Mouse (Mus musculus) neural tube, embryonic 15.5 days (tissue): ENCODE results near the gene Ung. TPM values are rescaled to one million over a fixed set of nuclear protein-coding genes. Genes with fewer than 3 reads are reported as not detected.
A peak's percentile ranks its signal among the peaks of the same experiment; 100 is the strongest.

ENCODE experiments used
- ATAC-seq: fragments of 200-750 bp; cut with Nextera tagmentation; 2 replicates; pipeline ENCODE4 v1.8.0; 2017; ENCODE audit warnings: mild to moderate bottlenecking, moderate TSS enrichment, moderate library complexity; ENCODE audit not compliant: low FRiP score
- H3K27ac ChIP-seq: fragments of 300-500 bp; sonication (generic); replicated peaks from 2 replicates; pipeline ENCODE4 v1.5.1; 2015; ENCODE audit warnings: mild to moderate bottlenecking, inconsistent platforms
- H3K27me3 ChIP-seq: fragments of 300-500 bp; sonication (generic); replicated peaks from 2 replicates; pipeline ENCODE4 v1.6.1; 2015; ENCODE audit warnings: inconsistent platforms
- H3K36me3 ChIP-seq: fragments of 300-500 bp; sonication (generic); 2 replicates; pipeline ENCODE4 v1.6.1; 2015; ENCODE audit warnings: inconsistent platforms
- H3K4me1 ChIP-seq: fragments of 300-500 bp; sonication (generic); 2 replicates; pipeline ENCODE4 v1.6.1; 2015; ENCODE audit warnings: inconsistent platforms
- H3K4me2 ChIP-seq: fragments of 300-500 bp; sonication (generic); 2 replicates; pipeline ENCODE4 v1.6.1; 2015; ENCODE audit warnings: inconsistent platforms, mild to moderate bottlenecking, moderate library complexity
- H3K4me3 ChIP-seq: fragments of 300-500 bp; sonication (generic); replicated peaks from 2 replicates; pipeline ENCODE4 v1.5.1; 2015; ENCODE audit warnings: mild to moderate bottlenecking, inconsistent platforms
- H3K9ac ChIP-seq: fragments of 300-500 bp; sonication (generic); replicated peaks from 2 replicates; pipeline ENCODE4 v1.6.1; 2015; ENCODE audit warnings: mild to moderate bottlenecking, inconsistent platforms
- H3K9me3 ChIP-seq: fragments of 300-500 bp; sonication (generic); replicated peaks from 2 replicates; pipeline ENCODE4 v1.6.1; 2016; ENCODE audit warnings: inconsistent platforms
- WGBS: fragments of 180-500 bp; shearing (Covaris S2); methylation state at CpG from one replicate; pipeline ENCODE4 v1.1.7; 2015; ENCODE audit warnings: mixed read lengths; 5-methylcytosine and 5-hydroxymethylcytosine counted together
- polyA plus RNA-seq: library from polyadenylated mRNA; unstranded; fragments of >200 nt; fragmentation: Nextera tagmentation; extraction: Ambion mirVana; gene quantifications from 2 replicates; pipeline ENCODE4 v1.2.1, GENCODE M21; 2015

The Ung gene
- polyA plus RNA-seq, 1 experiment from 2014 or later, result 9.2 TPM

- no peaks in the 10 kb centered on the region for H3K9me3 ChIP-seq
- peaks cover 23% of the 10 kb centered on the region for H3K4me1 ChIP-seq
- H3K4me3 ChIP-seq, result no peak overlapping the region
- no peak overlapping the region for H3K4me2 ChIP-seq
- 89% methylated on average over 6 of the region's 6 CpGs for WGBS
- no peak for ATAC-seq
- no peak overlapping the region for H3K9ac ChIP-seq
- no peaks in the 10 kb centered on the region; the same call in 1 of the 2 replicates for H3K27me3 ChIP-seq
- H3K36me3 ChIP-seq, result no peaks in the 10 kb centered on the region
- no peak overlapping the region for H3K27ac ChIP-seq
Observed at GRCm38 (mm10) chr5:114132841-114133240, 2.7 kb downstream of the Ung start.

GRCm38 (mm10) chr5:114134091-114134534, 3.9 kb downstream of the Ung start:
- no peaks in the 10 kb centered on the region for H3K9me3 ChIP-seq
- no peaks in the 10 kb centered on the region; the same call in 1 of the 2 replicates for H3K27me3 ChIP-seq
- no peaks in the 10 kb centered on the region for H3K36me3 ChIP-seq
- no peak overlapping the region for H3K27ac ChIP-seq
- 75% methylated on average over 6 of the region's 6 CpGs for WGBS
- no peak overlapping the region for H3K4me2 ChIP-seq
- no peak overlapping the region for H3K4me3 ChIP-seq
- no peak overlapping the region for H3K9ac ChIP-seq
- no peak for ATAC-seq
- peaks cover 31% of the 10 kb centered on the region for H3K4me1 ChIP-seq

- Histone ChIP-seq H3K27me3 (no peaks in the 10 kb centered on the region; the same call in 1 of the 2 replicates), H3K4me2 (no peak overlapping the region), H3K4me1 (peaks cover 37% of the 10 kb centered on the region), H3K9me3 (no peaks in the 10 kb centered on the region), H3K27ac (no peak overlapping the region), H3K36me3 (no peaks in the 10 kb centered on the region), H3K4me3 (no peak overlapping the region), H3K9ac (no peak overlapping the region)
- no peak for ATAC-seq
- 91% methylated on average over 10 of the region's 10 CpGs for WGBS
Observed at GRCm38 (mm10) chr5:114135516-114135915, 5.3 kb downstream of the Ung start.

- no peak overlapping the region for H3K9ac ChIP-seq
- H3K4me3 ChIP-seq, result no peak overlapping the region
- peak overlapping the region; percentile 77 for H3K27ac ChIP-seq
- H3K4me1 ChIP-seq, result peaks cover 27% of the 10 kb centered on the region
- no peaks in the 10 kb centered on the region for H3K9me3 ChIP-seq
- WGBS, result 78% methylated on average over 15 of the region's 15 CpGs
- no peaks in the 10 kb centered on the region for H3K36me3 ChIP-seq
- no peak overlapping the region for H3K4me2 ChIP-seq
- ATAC-seq, result no peak
- no peaks in the 10 kb centered on the region; the same call in 1 of the 2 replicates for H3K27me3 ChIP-seq
Observed at GRCm38 (mm10) chr5:114137481-114138276, 7.5 kb downstream of the Ung start.

GRCm38 (mm10) chr5:114138277-114139164, 8.3 kb downstream of the Ung start:
- Histone ChIP-seq H3K36me3 (no peaks in the 10 kb centered on the region), H3K9me3 (no peaks in the 10 kb centered on the region), H3K9ac (no peak overlapping the region), H3K4me3 (no peak overlapping the region), H3K27me3 (no peaks in the 10 kb centered on the region), H3K4me2 (peak overlapping the region; percentile 23), H3K27ac (peak overlapping the region; percentile 77), H3K4me1 (peaks cover 27% of the 10 kb centered on the region)
- peak; percentile 31; the same call in 1 of the 2 replicates for ATAC-seq
- WGBS, result 40% methylated on average over 21 of the region's 21 CpGs

- ATAC-seq, result peak; percentile 87
- peaks cover 27% of the 10 kb centered on the region for H3K4me1 ChIP-seq
- no peaks in the 10 kb centered on the region for H3K9me3 ChIP-seq
- 11% methylated on average over 9 of the region's 9 CpGs for WGBS
- no peak overlapping the region for H3K4me3 ChIP-seq
- H3K9ac ChIP-seq, result no peak overlapping the region
- H3K27ac ChIP-seq, result peak overlapping the region; percentile 77
- H3K4me2 ChIP-seq, result peak overlapping the region; percentile 23; the same call in 1 of the 2 replicates
- H3K36me3 ChIP-seq, result no peaks in the 10 kb centered on the region
- H3K27me3 ChIP-seq, result no peaks in the 10 kb centered on the region
Observed at GRCm38 (mm10) chr5:114139175-114139574, 9.0 kb downstream of the Ung start.

GRCm38 (mm10) chr5:114146028-114146888, 16.1 kb downstream of the Ung start, which contains the start of gene Acacb:
TSS of gene Acacb (plus strand) at chr5:114146535.
- Histone ChIP-seq H3K9me3 (no peaks in the 10 kb centered on the region), H3K9ac (no peak within 1 kb of the TSS), H3K27me3 (no peaks in the 10 kb centered on the region), H3K4me3 (no peak within 1 kb of the TSS), H3K36me3 (no peaks in the 10 kb centered on the region), H3K4me2 (no peak within 1 kb of the TSS), H3K27ac (no peak within 1 kb of the TSS), H3K4me1 (peaks cover 14% of the 10 kb centered on the region; the same call in 1 of the 2 replicates)
- ATAC-seq, result no peak
- 49% methylated on average over 19 of the region's 19 CpGs for WGBS

GRCm38 (mm10) chr5:114147043-114147972, 17.1 kb downstream of the Ung start:
- no peak overlapping the region for H3K4me2 ChIP-seq
- no peaks in the 10 kb centered on the region for H3K9me3 ChIP-seq
- no peaks in the 10 kb centered on the region for H3K27me3 ChIP-seq
- no peaks in the 10 kb centered on the region for H3K36me3 ChIP-seq
- 88% methylated on average over 14 of the region's 14 CpGs for WGBS
- H3K4me3 ChIP-seq, result no peak overlapping the region
- ATAC-seq, result no peak
- H3K27ac ChIP-seq, result no peak overlapping the region
- H3K4me1 ChIP-seq, result peaks cover 14% of the 10 kb centered on the region; the same call in 1 of the 2 replicates
- H3K9ac ChIP-seq, result no peak overlapping the region

- 89% methylated on average over 12 of the region's 12 CpGs for WGBS
- no peak overlapping the region for H3K4me3 ChIP-seq
- H3K9ac ChIP-seq, result no peak overlapping the region
- peaks cover 3% of the 10 kb centered on the region; the same call in 1 of the 2 replicates for H3K4me1 ChIP-seq
- H3K27ac ChIP-seq, result no peak overlapping the region
- H3K4me2 ChIP-seq, result no peak overlapping the region
- no peaks in the 10 kb centered on the region for H3K27me3 ChIP-seq
- no peaks in the 10 kb centered on the region for H3K9me3 ChIP-seq
- ATAC-seq, result no peak
- H3K36me3 ChIP-seq, result no peaks in the 10 kb centered on the region
Observed at GRCm38 (mm10) chr5:114152359-114153092, 22.3 kb downstream of the Ung start.

- WGBS, result 1% methylated on average over 12 of the region's 12 CpGs
- H3K9ac ChIP-seq, result no peak overlapping the region
- H3K4me1 ChIP-seq, result 0 out of 2 replicates have a peak, but pooled peaks cover 3% of the 10 kb centered on the region
- ATAC-seq, result no peak
- H3K4me3 ChIP-seq, result peak overlapping the region; percentile 30
- no peak overlapping the region for H3K27ac ChIP-seq
- no peaks in the 10 kb centered on the region for H3K27me3 ChIP-seq
- peak overlapping the region; percentile 45 for H3K4me2 ChIP-seq
- H3K9me3 ChIP-seq, result no peaks in the 10 kb centered on the region
- H3K36me3 ChIP-seq, result no peaks in the 10 kb centered on the region
Observed at GRCm38 (mm10) chr5:114153490-114153889, 23.3 kb downstream of the Ung start.
